Mouse (Mus musculus) forebrain, embryonic 11.5 days (tissue): ENCODE measurements around the gene Gab1. TPM values are rescaled to one million over a fixed set of nuclear protein-coding genes. Genes with fewer than 3 reads are reported as not detected.
A peak's percentile ranks its signal among the peaks of the same experiment; 100 is the strongest.
"Not testable (repeated sequence)": the region's sequence is repeated elsewhere in the genome, so short reads cannot be mapped to it uniquely, and the experiment has no call there.

Experiments
- ATAC-seq: fragments of 200-750 bp; cut with Nextera tagmentation; replicated peaks from 2 replicates; pipeline ENCODE4 v1.8.0; 2017; ENCODE audit warnings: moderate TSS enrichment; ENCODE audit not compliant: low FRiP score
- DNase-seq: peaks from one replicate; pipeline ENCODE4 v3.0.0-alpha.2; 2017; ENCODE audit warnings: low spot score
- H3K27ac ChIP-seq: fragments of 300-500 bp; sonication (generic); 2 replicates; pipeline ENCODE4 v1.5.1; 2014; ENCODE audit warnings: low read depth, low read length
- H3K27me3 ChIP-seq: fragments of 300-500 bp; sonication (generic); 2 replicates; pipeline ENCODE4 v1.6.1; 2014; ENCODE audit warnings: mild to moderate bottlenecking, low read length, mixed read lengths; ENCODE audit not compliant: control insufficient read depth, insufficient read depth
- H3K36me3 ChIP-seq: fragments of 300-500 bp; sonication (generic); 2 replicates; pipeline ENCODE4 v1.6.1; 2014; ENCODE audit warnings: mild to moderate bottlenecking, low read length, moderate library complexity, mixed read lengths; ENCODE audit not compliant: control insufficient read depth, insufficient read depth
- H3K4me1 ChIP-seq: fragments of 300-500 bp; sonication (generic); replicated peaks from 2 replicates; pipeline ENCODE4 v1.6.1; 2014; ENCODE audit warnings: low read length, mixed read lengths; ENCODE audit not compliant: control insufficient read depth, insufficient read depth
- H3K4me2 ChIP-seq: fragments of 300-500 bp; sonication (generic); 2 replicates; pipeline ENCODE4 v1.6.1; 2014; ENCODE audit warnings: low read depth, mild to moderate bottlenecking, low read length, moderate library complexity, mixed read lengths; ENCODE audit not compliant: severe bottlenecking
- H3K4me3 ChIP-seq: fragments of 300-500 bp; sonication (generic); 2 replicates; pipeline ENCODE4 v1.5.1; 2014; ENCODE audit warnings: low read depth, low read length
- H3K9ac ChIP-seq: fragments of 300-500 bp; sonication (generic); 2 replicates; pipeline ENCODE4 v1.6.1; 2014; ENCODE audit warnings: low read length
- H3K9me3 ChIP-seq: fragments of 300-500 bp; sonication (generic); 2 replicates; pipeline ENCODE4 v1.6.1; 2016; ENCODE audit warnings: low read length, mixed read lengths; ENCODE audit not compliant: control insufficient read depth
- WGBS: fragments of 180-500 bp; shearing (Covaris S2); extraction: QIAGEN DNeasy Blood & Tissue Kit; methylation state at CpG from one replicate; pipeline ENCODE4 v1.1.7; 2014; 5-methylcytosine and 5-hydroxymethylcytosine counted together
- polyA plus RNA-seq: library from polyadenylated mRNA; unstranded; fragments of >200 nt; fragmentation: Nextera tagmentation; extraction: Ambion mirVana; gene quantifications from 2 replicates; pipeline ENCODE4 v1.2.1, GENCODE M21; 2014

The Gab1 gene
- polyA plus RNA-seq, 1 experiment from 2014 or later, result 19.1 TPM

GRCm38 (mm10) chr8:80752429-80752828 lies 127.9 kb downstream of the Gab1 start:
- Histone ChIP-seq H3K27ac (no peak overlapping the region), H3K9ac (no peak overlapping the region), H3K36me3 (no peaks in the 10 kb centered on the region), H3K9me3 (no peaks in the 10 kb centered on the region), H3K27me3 (no peaks in the 10 kb centered on the region), H3K4me1 (no peaks in the 10 kb centered on the region), H3K4me2 (no peak overlapping the region), H3K4me3 (no peak overlapping the region)
- ATAC-seq (no peak), DNase-seq (no peak)
- 63% methylated on average over 7 of the region's 7 CpGs for WGBS

GRCm38 (mm10) chr8:80749091-80749490 lies 131.2 kb downstream of the Gab1 start:
- Histone ChIP-seq H3K27me3 (no peaks in the 10 kb centered on the region), H3K4me3 (no peak overlapping the region), H3K9ac (no peak overlapping the region), H3K4me1 (no peaks in the 10 kb centered on the region), H3K4me2 (no peak overlapping the region), H3K36me3 (no peaks in the 10 kb centered on the region), H3K27ac (no peak overlapping the region), H3K9me3 (no peaks in the 10 kb centered on the region)
- 85% methylated on average over 4 of the region's 4 CpGs for WGBS
- ATAC-seq (no peak), DNase-seq (no peak)

- peak; percentile 52 for DNase-seq
- Histone ChIP-seq H3K9me3 (no peaks in the 10 kb centered on the region), H3K36me3 (no peaks in the 10 kb centered on the region; the same call in 1 of the 2 replicates), H3K9ac (peak overlapping the region; percentile 55), H3K27me3 (no peaks in the 10 kb centered on the region), H3K4me1 (no peaks in the 10 kb centered on the region), H3K4me2 (peak overlapping the region; percentile 53), H3K4me3 (peak overlapping the region; percentile 85), H3K27ac (peak overlapping the region; percentile 84)
- peak; percentile 47 for ATAC-seq
- WGBS, result 16% methylated on average over 14 of the region's 14 CpGs
Observed at GRCm38 (mm10) chr8:80739932-80740331, 140.4 kb downstream of the Gab1 start.

GRCm38 (mm10) chr8:80739155-80739924 lies 141.0 kb downstream of the Gab1 start, which contains the start of gene Smarca5:
Smarca5 (minus strand) TSS chr8:80739497.
- not testable (repeated sequence) for H3K36me3 ChIP-seq, H3K27me3 ChIP-seq, H3K9me3 ChIP-seq, H3K4me1 ChIP-seq
- ATAC-seq, result peak; percentile 98
- WGBS, result 2% methylated on average over 69 of the region's 91 CpGs
- peak within 1 kb of the TSS; percentile 99 for H3K27ac ChIP-seq
- peak within 1 kb of the TSS; percentile 85 for H3K4me3 ChIP-seq
- peak; percentile 92 for DNase-seq
- peak within 1 kb of the TSS; percentile 79 for H3K4me2 ChIP-seq
- peak within 1 kb of the TSS; percentile 97 for H3K9ac ChIP-seq

GRCm38 (mm10) chr8:80738388-80739154 lies 141.7 kb downstream of the Gab1 start:
- under 1% methylated on average over 48 of the region's 84 CpGs for WGBS
- Histone ChIP-seq H3K4me2 (peak overlapping the region; percentile 79), H3K36me3 (no peaks in the 10 kb centered on the region; the same call in 1 of the 2 replicates), H3K27me3 (no peaks in the 10 kb centered on the region), H3K4me3 (peak overlapping the region; percentile 85), H3K27ac (peak overlapping the region; percentile 99), H3K9me3 (no peaks in the 10 kb centered on the region), H3K9ac (peak overlapping the region; percentile 97), H3K4me1 (no peaks in the 10 kb centered on the region)
- peak; percentile 85 for DNase-seq
- ATAC-seq, result peak; percentile 78

GRCm38 (mm10) chr8:80738046-80738387 lies 142.3 kb downstream of the Gab1 start:
- Histone ChIP-seq H3K4me2 (peak overlapping the region; percentile 79), H3K9me3 (no peaks in the 10 kb centered on the region), H3K4me1 (no peaks in the 10 kb centered on the region), H3K27me3 (no peaks in the 10 kb centered on the region), H3K4me3 (peak overlapping the region; percentile 85), H3K27ac (peak overlapping the region; percentile 99), H3K9ac (peak overlapping the region; percentile 97), H3K36me3 (no peaks in the 10 kb centered on the region; the same call in 1 of the 2 replicates)
- 2% methylated on average over 5 of the region's 5 CpGs for WGBS
- no peak for ATAC-seq
- no peak for DNase-seq

- DNase-seq (no peak), ATAC-seq (no peak)
- no peak overlapping the region for H3K4me2 ChIP-seq
- no peaks in the 10 kb centered on the region for H3K27me3 ChIP-seq
- no peak overlapping the region for H3K4me3 ChIP-seq
- no peak overlapping the region for H3K27ac ChIP-seq
- no peaks in the 10 kb centered on the region for H3K4me1 ChIP-seq
- H3K36me3 ChIP-seq, result peaks cover 3% of the 10 kb centered on the region; the same call in 1 of the 2 replicates
- H3K9me3 ChIP-seq, result no peaks in the 10 kb centered on the region
- H3K9ac ChIP-seq, result no peak overlapping the region
Observed at GRCm38 (mm10) chr8:80732326-80732725, 148.0 kb downstream of the Gab1 start.

GRCm38 (mm10) chr8:80714461-80714860 lies 165.9 kb downstream of the Gab1 start:
- Histone ChIP-seq H3K36me3 (peaks cover 16% of the 10 kb centered on the region), H3K9ac (no peak overlapping the region), H3K9me3 (no peaks in the 10 kb centered on the region), H3K4me1 (no peaks in the 10 kb centered on the region), H3K4me3 (no peak overlapping the region), H3K4me2 (no peak overlapping the region), H3K27ac (no peak overlapping the region), H3K27me3 (no peaks in the 10 kb centered on the region)
- DNase-seq (no peak), ATAC-seq (no peak)
- WGBS, result 85% methylated on average over 1 of the region's 1 CpGs
